Mouse (Mus musculus) embryo, embryonic 10.5 days (tissue): ENCODE measurements around the gene Kcnj4.
A peak's percentile ranks its signal among the peaks of the same experiment; 100 is the strongest.

Experiments used
- DNase-seq: peaks from one replicate; pipeline ENCODE4 v3.0.0-alpha.2; 2015; ENCODE audit warnings: low spot score

Kcnj4 gene

DNA sequence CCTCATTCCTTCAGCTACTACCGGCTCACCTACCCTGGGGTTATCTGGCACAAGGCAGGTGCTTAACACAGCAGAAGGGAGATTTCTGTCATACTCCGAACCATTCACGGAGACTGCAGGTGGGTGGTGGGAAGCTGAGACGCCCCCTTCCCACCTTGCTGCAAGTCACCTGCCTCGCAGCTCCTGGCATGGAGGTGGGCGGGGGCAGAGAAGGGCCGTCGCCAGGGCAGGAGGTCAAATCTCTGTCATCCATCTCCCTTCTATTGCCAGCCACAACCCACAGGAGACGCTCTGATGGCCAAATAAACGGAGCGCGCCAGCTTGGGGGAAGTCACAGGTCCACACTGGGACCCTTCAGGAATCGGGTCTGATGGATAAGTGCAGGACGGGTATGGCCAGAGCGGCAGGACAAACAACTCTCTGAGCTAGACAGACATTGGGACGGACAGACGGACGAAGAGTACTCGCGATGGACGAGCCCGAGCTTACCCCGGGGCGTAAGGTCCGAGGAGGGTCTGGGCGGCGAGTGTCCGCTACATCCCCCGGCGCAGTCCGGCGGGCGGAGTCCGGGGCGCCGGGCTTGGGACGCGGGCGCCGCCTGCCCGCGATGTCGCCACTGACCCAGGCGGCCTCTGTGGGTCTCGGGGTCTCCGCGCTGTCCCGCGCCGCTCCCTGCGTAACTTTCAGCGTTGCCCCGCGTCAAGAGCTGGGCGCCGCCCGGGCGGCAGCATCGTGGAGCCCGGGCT is at the start of gene Kcnj4:
Kcnj4 (minus strand) TSS at position 535 of the 746 bp plus-strand sequence.
- peak; percentile 34 for DNase-seq

DNA sequence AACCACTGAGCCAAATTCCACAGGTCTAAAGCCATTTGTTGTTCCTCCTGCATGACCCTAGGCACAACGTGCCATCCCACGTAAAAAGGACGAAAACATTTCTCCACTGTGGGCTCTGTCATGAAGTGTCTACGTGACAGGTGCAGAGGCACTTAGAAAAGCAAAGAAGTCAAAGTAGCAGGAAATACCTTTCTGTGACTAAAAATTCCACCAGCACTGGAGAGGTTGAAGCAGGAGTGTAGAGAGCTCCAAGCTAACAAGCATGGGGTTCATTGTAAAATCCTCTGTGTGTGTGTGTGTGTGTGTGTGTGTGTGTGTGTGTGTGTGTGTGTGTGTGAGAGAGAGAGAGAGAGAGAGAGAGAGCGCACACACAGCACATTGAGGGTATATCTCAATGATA is 47.5 kb upstream of the Kcnj4 start:
- DNase-seq, result no peak

DNA sequence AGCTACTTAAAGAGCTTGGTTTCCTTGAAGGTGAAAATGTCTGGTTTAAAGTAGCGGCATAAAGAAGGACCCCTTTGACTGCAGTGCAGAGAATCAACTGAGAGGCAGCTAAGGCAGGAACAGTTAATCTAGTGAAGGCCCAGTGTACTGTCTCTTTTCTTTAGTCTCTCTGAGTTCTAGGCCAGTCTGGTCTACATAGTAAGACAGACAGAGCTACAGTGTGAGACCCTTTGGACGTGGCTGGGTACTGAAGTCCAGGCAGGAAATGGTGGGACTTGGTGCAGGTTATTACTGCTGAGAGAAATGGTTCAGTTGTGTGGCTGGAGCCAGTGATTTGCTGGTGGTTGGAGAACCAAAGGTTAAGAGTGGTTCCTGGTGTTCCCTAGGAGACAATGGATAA is 43.2 kb upstream of the Kcnj4 start:
- no peak for DNase-seq

DNA sequence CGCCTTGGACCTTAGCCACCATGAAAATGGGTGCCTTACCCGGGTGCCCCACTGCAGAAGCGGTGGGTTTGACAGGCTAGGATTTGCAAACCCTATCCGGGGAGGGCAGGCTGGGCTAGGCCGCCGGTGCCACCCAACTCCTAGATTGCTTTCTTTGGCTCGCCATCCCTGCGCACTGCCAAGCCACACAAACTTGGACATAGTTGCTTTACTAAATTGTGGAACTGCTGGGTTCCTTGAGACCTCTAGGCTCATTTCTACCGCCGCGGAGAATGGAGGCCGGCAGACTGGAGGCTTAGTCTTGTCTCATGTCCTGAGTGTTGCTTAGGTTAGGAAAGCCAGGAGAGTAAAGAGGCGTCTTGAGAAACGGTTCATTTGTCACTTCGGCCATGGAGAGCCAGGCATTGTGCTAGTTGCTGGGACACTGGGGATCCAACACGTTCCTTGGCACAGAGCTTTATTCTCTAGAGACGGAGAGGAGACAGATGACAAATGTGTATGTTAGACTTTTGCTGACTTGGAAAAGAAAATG is 42.3 kb upstream of the Kcnj4 start:
- no peak for DNase-seq

DNA sequence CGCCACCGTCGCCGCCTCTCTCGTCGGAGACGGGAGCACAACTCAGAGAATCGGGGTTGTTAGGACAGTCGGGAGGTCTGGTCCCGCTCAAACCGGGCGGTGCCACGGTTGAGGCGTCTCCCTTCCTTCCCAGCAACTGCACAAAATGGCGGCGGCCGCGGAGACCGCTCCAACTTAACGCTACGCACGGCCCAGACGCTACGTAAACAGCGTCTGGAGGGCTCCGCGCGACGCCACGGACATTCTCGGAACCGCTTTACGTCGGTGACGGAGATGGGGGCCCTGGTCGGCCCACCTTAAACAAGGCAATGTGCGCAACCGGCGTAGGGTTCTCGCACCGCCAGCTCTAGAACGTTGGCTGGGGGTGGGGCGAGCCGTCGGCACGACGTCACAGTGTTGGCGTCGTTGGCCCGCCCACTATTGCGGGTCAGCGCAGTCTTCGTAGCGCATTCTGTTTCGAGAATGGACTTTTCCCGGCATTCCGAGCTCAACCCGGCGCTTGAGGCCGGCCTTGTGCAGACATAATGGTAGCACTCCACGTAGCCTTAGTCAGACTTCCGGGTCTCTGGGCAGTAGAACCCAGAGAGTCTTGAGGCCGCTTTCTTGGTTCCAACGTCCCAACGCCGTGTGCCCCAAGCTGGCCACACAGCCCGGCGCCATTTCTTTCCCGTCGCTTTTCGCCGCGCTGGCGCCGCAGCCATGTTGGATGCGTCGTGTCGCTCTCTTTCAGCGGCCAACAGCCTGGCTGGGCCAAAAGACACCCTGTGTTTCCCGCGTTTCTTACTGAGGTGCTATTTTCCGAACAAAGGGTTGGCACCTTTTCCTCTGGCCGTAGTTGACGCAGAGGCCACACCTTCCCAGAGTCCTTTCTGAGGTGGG is 41.6 kb upstream of the Kcnj4 start, which contains the start of gene Ddx17:
Ddx17 (minus strand) TSS at position 332 of the 879 bp plus-strand sequence.
- peak; percentile 99 for DNase-seq

DNA sequence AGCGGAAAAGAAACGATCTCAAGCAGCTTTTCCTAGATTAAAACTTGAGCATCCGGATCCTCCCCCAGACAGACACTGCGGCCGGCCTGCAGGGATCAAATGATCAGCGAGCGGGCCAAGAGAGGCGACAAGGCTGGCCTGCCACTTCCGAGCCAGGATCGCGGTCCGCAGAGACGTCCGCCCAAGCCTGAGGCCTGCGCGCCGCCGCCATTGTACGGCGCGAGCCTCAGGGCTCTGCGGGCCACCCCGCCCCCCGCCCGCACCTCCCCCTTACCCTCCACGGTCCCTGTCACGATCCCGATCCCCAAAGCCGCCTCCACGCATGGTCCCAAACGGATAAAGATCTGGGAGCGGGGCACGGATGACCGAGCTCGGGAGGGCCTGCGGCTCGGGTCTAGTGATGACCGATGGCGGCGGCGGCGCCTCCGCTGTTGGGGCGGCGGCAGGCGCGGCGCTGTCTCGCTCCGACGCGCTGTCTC is 40.9 kb upstream of the Kcnj4 start:
- DNase-seq, result peak; percentile 67

DNA sequence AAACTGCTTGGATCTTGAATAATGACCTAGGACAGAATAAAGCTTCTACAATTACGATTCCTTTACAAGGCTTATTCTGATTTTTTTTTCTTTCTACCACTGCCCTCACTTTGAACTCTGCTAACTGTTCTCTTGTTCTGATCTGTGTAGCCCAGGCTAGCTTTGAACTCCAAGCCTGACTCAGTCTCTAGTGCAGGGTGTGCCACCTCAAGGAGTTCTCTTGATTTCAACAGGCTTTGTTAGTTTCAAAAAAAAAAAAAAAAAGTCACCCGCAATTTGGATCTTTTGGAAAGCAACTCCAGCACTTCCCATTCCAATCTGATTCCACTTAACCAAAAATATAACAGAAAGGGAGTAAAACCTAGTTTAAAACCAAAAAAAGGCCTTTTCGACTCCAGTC is 40.5 kb upstream of the Kcnj4 start:
- peak; percentile 22 for DNase-seq

DNA sequence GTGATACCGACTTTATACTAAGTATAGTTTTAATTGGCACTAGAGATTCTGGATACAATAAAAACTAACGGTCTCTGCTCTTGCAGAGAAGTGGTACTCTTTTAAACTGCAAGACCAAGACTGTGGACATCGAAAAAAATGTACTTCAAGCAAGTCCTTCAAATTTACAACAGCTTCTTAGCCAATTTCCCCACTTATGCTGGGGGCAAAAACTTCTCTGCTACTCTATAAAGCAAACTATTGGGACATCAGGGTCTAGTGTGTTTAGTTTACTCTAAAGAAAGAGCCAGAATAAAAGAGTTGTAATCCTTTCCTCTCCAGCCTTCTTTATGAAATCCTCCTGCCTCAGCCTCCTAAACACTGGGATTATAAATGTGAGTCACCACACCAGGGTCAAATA is 38.9 kb upstream of the Kcnj4 start:
- DNase-seq, result no peak

DNA sequence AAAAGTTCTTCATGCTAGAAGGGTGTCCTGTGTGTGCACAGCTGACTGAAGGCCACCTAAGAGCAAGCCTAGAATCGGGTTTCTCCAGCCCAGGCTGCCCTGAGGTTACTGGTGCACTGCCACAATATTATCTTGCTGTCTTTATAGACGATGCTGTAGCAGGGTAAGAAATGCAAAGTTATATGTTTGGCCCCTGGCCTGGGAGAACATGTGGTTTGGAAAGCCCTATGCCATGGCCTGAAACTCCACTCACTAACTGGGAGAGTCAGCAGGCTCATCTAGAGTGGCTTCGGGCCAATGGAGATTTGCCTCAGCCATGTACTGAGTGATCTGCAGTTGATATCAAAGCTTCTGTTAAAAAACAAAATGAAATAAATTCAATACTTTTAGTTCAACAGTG is 28.8 kb upstream of the Kcnj4 start:
- DNase-seq, result no peak

DNA sequence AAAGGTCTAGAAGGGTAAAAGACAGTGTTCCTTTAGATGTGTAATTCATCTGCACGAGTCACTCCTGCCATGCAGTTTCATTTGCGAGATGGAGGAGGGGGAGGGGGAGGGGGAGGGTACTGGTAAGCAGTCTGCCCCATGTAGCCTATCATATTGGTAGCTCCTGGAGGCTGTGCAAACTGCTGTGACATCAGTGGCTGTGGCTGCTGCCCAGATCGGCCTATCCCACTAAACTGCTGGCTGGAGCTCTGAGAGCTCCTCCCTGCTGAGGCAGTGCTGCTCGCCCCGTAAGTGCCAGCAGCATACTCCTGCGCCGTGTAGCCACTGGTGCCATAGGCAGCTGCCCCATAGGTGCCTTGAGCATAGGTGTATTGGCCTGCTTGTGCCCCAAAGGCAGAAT is 24.9 kb upstream of the Kcnj4 start:
- no peak for DNase-seq

DNA sequence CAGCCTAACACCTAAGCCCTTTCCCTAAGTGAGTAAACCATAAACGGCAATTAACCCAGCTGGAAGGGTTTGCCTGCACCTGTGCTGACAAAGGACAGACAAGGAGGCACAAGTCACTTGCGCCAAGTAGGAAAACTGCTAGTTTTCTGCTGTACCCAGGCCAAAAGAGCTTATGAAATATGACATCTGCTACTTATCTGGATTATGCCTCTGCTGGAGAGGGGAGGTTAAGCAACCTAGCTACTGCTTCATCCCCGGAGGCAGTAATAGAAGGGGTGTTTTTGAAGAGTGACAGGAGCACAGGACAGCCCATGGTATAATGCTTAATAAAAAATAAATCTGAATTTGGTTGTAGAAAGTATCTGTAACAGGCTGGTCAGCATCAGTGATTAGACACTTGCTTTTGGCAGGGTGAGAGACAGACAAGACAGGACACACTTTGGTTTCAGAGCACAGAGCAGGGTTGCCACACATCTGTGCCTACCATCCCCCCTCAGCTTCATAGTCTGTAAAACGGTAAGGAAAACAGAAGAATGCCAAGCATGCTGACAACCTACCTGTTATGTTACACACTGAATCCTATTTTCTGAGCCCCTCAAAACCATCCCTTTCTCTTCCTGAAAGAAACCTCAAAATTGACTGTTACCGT is 23.1 kb upstream of the Kcnj4 start:
- DNase-seq, result no peak

DNA sequence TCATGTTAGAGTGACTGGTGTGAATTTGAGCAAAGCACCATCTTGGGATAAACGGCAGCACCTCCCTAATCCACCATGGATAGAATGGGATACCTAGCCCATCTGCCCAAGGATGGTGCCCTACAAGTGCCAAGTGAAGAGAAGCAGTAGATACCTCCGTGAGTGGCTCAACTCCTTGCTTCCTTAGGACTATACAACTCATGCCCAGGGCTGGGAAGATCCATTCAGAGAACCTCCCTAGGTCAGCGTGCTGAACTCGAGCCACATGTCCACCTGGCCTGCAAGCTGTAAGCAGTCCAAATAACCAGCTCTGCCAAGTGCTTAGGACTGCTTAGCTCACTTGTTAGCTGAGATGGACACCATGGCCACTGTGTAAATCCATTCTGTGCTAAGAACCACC is 22.2 kb upstream of the Kcnj4 start:
- DNase-seq, result no peak

DNA sequence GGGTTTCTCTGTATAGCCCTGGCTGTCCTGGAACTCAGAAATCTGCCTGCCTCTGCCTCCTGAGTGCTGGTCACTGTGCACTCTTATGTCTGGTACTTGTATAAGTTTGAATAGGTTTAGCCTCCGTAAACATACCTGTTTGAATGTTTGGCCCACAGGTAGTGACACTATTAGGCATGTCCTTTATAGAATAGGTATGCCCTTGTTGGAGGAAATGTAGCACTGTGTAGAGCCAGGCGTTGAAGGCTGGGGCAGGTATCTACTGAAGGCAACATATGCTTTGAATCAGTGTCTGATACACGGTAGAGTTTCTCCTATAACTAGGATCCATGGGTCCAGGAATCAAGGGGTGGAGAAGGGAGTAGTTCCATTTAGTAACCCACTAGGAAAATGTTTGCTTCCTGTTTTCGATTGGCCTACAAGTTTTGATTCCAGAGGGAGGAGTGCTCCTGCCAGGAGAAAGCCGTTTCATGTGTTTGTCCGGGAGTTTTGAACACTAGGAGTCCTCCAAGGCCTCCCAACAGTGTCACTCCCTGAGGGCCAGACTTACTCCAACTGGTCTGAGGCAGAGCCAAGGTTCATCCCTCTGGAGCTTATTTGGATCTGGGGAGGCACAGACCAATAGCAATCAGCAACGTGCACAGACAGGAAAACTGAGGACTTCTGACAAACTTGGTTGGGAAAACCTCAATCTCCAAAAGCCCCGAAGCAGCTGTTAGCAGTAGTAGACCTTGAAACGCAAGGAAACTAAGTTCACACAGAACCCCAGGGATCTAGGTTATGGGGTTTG is 21.1 kb upstream of the Kcnj4 start:
- DNase-seq, result no peak

DNA sequence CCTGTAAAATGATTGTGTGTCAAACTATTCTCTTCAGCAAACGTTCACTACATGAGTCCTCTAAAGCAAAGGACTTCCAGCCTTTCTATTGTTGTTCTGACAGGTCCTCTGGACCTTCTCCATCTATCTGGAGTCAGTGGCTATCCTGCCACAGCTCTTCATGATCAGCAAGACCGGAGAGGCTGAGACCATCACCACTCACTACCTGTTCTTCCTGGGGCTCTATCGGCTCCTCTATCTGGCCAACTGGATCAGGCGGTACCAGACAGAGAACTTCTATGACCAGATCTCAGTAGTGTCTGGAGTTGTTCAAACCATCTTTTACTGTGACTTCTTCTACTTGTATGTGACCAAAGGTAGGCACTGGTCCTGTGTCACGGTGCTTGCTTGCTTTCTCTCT is 20.5 kb upstream of the Kcnj4 start:
- no peak for DNase-seq

DNA sequence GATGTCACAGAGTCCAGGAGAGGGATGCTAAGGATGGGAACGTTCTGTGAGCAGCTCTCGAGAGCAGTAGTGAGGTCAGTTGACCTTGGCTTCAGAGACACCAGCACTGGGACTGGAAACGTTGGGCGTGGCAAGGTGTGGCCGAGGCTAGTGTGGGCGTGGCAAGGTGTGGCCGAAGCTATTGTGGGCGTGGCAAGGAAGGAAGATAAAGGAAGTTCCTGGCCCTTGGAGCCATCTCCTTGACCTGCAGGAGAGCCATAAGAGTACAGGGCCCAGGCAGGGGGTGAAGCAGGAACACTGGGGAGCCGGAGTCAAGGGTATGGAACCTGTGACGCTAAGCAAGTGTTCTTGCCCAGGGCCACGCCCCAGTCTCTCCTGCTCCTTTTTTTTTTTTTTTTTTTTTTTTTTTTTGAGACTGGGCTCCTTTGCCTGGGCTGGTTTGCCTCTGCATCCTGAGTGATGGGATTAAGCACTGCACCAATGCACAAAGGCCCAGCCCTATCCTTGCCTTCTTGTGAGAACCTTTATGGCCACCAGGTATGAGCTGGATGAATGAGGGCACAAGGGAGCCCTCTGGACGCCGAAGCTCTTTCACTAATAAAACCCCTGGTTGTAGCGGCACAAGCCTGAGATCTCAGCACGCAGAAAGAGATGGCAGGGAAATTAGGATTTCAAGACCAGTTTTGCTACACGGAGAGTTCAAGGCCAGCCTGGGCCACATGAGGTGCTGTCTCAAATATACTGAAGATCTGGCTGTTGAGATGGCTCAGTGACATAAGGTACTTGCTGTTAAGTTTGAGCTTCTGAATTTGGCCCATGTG is 14.6 kb upstream of the Kcnj4 start:
- no peak for DNase-seq

DNA sequence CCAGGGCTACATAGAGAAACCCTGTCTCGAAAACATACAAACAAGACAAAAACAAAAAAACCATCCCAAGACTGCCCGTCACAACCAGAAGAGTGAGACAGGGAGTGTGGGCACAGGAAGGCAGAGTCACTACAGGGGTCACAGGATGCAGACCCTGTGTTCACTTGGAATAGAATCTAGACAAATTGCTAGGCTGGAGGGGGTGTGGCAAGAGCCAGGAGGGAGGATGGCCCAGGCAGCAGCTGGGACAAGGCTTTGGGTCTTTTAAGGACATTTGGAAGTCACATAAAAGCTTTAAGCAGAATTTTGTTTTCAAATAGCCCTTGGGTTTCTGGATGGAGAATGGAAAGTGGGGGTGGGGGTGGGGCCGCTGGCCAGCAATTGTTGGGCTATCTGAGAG is 13.5 kb upstream of the Kcnj4 start:
- DNase-seq, result no peak

DNA sequence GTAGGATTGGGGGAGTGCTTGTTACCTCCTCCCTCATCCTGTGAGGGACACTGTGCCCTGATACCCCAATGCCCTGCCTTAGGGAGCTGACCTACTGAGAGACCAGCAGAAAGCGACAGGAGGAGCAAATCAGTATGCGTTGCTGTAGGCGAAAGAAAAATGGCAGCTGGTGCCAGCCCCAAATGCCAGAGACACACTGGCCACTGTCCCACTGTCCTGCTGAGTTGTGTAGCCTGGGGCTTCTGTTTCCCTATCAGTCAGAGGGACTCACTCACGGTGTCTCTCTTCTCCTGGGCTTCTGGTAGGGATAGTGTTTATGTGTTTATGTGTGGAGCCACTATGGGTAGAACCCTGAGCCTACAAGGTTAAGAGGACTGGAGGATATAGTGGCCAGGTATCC is 12.7 kb upstream of the Kcnj4 start:
- DNase-seq, result no peak

DNA sequence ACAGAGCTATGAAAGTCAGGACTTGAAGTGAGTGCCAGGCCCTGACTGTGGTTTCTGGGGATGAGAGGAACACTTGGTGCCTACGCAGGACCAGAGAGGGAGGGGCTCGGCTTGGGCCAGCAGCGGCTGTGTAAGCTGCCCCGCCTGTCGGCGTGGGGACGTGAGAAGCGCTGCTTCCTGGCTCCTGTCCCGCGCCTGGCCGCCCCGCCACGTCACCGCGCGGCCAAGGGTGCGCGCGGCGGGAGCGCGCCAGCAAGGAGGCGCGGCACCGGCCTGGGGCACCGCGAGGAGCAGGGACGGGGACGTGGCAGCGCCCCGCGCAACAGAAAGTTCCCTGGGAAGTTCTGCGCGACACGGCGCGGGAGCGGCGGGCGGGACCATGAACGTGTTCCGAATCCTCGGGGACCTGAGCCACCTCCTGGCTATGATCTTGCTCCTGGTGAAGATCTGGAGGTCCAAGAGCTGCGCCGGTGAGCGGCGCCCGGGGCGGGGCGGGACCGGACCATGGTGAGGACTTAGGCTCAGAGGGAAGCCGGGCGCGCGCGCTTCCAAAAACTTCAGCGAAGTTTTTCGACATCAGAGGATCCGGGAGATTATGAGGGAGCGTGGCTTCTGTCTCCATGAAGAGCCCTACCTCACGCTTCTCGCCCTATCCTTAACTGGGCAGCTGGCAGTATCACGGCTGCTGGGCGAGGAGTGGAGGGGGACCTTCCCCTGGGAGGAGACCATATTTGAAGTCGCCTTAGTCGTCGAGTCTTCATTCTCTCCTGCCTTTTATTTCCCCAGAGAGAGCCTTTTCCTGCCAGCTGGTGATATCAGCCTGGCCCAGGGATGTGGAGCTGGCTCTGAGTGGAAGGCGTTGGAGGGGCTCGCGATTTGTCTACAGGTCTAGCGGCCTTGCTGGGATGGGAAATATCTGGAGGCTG is 11.4 kb upstream of the Kcnj4 start, which contains the start of gene Kdelr3:
Kdelr3 (plus strand) TSS at position 241 of the 926 bp plus-strand sequence.
- DNase-seq, result peak; percentile 58

DNA sequence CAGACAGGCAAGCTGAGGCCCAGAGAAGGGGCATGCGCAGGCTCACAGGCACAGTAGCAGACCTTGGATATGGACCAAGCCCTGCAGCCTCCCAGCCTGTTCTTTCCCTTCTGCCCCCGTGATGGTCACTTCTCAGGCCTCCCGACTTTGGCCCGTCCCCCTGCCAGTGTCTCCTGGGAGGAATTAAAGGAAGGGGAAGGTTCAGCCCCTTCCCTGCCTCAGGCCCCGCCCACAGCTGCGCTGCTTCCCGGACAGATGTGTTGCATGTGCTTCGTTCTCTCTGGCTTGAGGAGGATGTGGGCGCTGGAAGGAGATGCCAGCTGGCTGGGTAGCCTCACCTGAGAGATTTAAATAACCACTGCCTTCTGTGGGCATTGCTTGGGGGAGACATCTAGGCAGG is 8.9 kb upstream of the Kcnj4 start:
- peak; percentile 57 for DNase-seq
